17 mouse cellular contexts compared by ENCODE assay signal in genomic region chr5:115526456-115527202, GRCm38 (mm10). TPM values are rescaled to one million over a fixed set of nuclear protein-coding genes. Genes with fewer than 3 reads are reported as not detected.
A peak's percentile ranks its signal among the peaks of the same experiment; 100 is the strongest.
DNase-seq lines count a peak whose midpoint lies in the region; ATAC-seq and TF ChIP-seq lines count a peak whose summit lies in the region.
"Had no signal": no experiment of that assay in that cellular context is flagged by ENCODE, and none has a peak within 500 bp of the region (broad histone marks: within the 10 kb centered on the region; RNA-seq: fewer than 3 reads in every experiment).

No protein-coding gene starts in this region.

- no peak for DNase-seq in gastrocnemius, adult 2 months
- no peak for DNase-seq in gastrocnemius, adult 8-10 months (ENCODE audit: low spot score in 2 of 2)
- DNase-seq in kidney, postnatal 36 days: no peak
- DNase-seq in limb, embryonic 11.5 days (ENCODE audit: low spot score): no peak
- no peak for DNase-seq in stomach, postnatal 0 days (ENCODE audit: low spot score)
- DNase-seq in spleen, postnatal 10 days (ENCODE audit: low spot score in 2 of 2): no peak
- DNase-seq: adrenal gland, postnatal 25 days; B cell, adult 2 months; cerebellum, adult 8-10 months; embryo, embryonic 11 days; heart, postnatal 14 days; right cerebral cortex, postnatal 25 days; thymus, adult 2 months had no signal

- 88% methylated on average over 17 of the region's 17 CpGs for WGBS in kidney, embryonic 15.5 days
- WGBS in limb, embryonic 11.5 days: 88% methylated on average over 17 of the region's 17 CpGs
- WGBS in stomach, postnatal 0 days: 81% methylated on average over 17 of the region's 17 CpGs

- no peaks in the 10 kb centered on the region for H3K9me3 ChIP-seq in kidney, embryonic 15.5 days (replicated peaks)
- H3K9me3 ChIP-seq in limb, embryonic 11.5 days (ENCODE audit: control insufficient read depth, low read length): no peaks in the 10 kb centered on the region
- no peaks in the 10 kb centered on the region for H3K9me3 ChIP-seq in stomach, postnatal 0 days (ENCODE audit: control insufficient read depth, low read length)

- peak overlapping the region; percentile 92 for H3K27ac ChIP-seq in gastrocnemius, adult 2 months
- 0 out of 2 replicates have a peak overlapping the region, but pooled peaks have one; percentile 1 for H3K27ac ChIP-seq in kidney, embryonic 15.5 days
- peak overlapping the region; percentile 42; the same call in 1 of the 2 replicates for H3K27ac ChIP-seq in limb, embryonic 11.5 days (replicated peaks; ENCODE audit: low read depth, low read length)
- H3K27ac ChIP-seq in stomach, postnatal 0 days (replicated peaks): 0 out of 2 replicates have a peak overlapping the region, but pooled peaks have one; percentile 30

- TF ChIP-seq EP300 in stomach, postnatal 0 days (optimal IDR thresholded peaks at IDR 0.05): no peak

- TF ChIP-seq CTCF in gastrocnemius, adult 2 months (IDR thresholded peaks at IDR 0.05): no peak
- no peak for TF ChIP-seq CTCF in stomach, postnatal 0 days (IDR thresholded peaks at IDR 0.05; ENCODE audit: low read depth)

- no peaks in the 10 kb centered on the region for H3K27me3 ChIP-seq in kidney, embryonic 15.5 days
- no peaks in the 10 kb centered on the region for H3K27me3 ChIP-seq in limb, embryonic 11.5 days (ENCODE audit: control insufficient read depth, insufficient read depth, low read length)
- no peaks in the 10 kb centered on the region for H3K27me3 ChIP-seq in stomach, postnatal 0 days (ENCODE audit: control insufficient read depth, insufficient read depth, low read length)
- H3K27me3 ChIP-seq: Patski had no signal

- no peaks in the 10 kb centered on the region for H3K36me3 ChIP-seq in kidney, embryonic 15.5 days
- H3K36me3 ChIP-seq in limb, embryonic 11.5 days (ENCODE audit: control insufficient read depth, insufficient read depth, low read length): no peaks in the 10 kb centered on the region
- H3K36me3 ChIP-seq in stomach, postnatal 0 days (ENCODE audit: control insufficient read depth, insufficient read depth, low read length): no peaks in the 10 kb centered on the region

- intact Hi-C loops in gastrocnemius, adult 2 months (cut with DNase I): no loop called here

- H3K4me2 ChIP-seq in kidney, embryonic 15.5 days: no peak overlapping the region
- no peak overlapping the region for H3K4me2 ChIP-seq in limb, embryonic 11.5 days (ENCODE audit: low read depth, severe bottlenecking)
- H3K4me2 ChIP-seq in stomach, postnatal 0 days (replicated peaks; ENCODE audit: low read depth): no peak overlapping the region

- H3K4me1 ChIP-seq in kidney, embryonic 15.5 days: peaks cover 88% of the 10 kb centered on the region
- H3K4me1 ChIP-seq in limb, embryonic 11.5 days (ENCODE audit: control insufficient read depth, insufficient read depth, low read length): peaks cover 67% of the 10 kb centered on the region
- H3K4me1 ChIP-seq in stomach, postnatal 0 days (replicated peaks; ENCODE audit: control insufficient read depth, insufficient read depth): peaks cover 29% of the 10 kb centered on the region

- ATAC-seq in kidney, embryonic 15.5 days (replicated peaks; ENCODE audit: low FRiP score): no peak
- no peak for ATAC-seq in limb, embryonic 11.5 days (ENCODE audit: insufficient number of reproducible peaks, low FRiP score, low TSS enrichment, low read depth)
- ATAC-seq in stomach, postnatal 0 days (ENCODE audit: low FRiP score, low TSS enrichment): no peak
- ATAC-seq: activated CD4-positive, CD25-positive, alpha-beta regulatory T cell, adult 4 months; forebrain, embryonic 14.5 days; Patski had no signal

- no peak overlapping the region for H3K4me3 ChIP-seq in gastrocnemius, adult 2 months
- no peak overlapping the region for H3K4me3 ChIP-seq in kidney, embryonic 15.5 days (replicated peaks)
- no peak overlapping the region for H3K4me3 ChIP-seq in limb, embryonic 11.5 days (ENCODE audit: low read depth, low read length)
- H3K4me3 ChIP-seq in stomach, postnatal 0 days (ENCODE audit: low read depth, low read length): no peak overlapping the region

- 0 out of 2 replicates have a peak overlapping the region, but pooled peaks have one; percentile 7 for H3K9ac ChIP-seq in kidney, embryonic 15.5 days
- no peak overlapping the region; the same call in 1 of the 2 replicates for H3K9ac ChIP-seq in limb, embryonic 11.5 days (ENCODE audit: low read length)
- no peak overlapping the region for H3K9ac ChIP-seq in stomach, postnatal 0 days (ENCODE audit: low read length)

RNA-seq across cellular contexts. Expression of gene Pxn, which starts 20.2 kb away (rescaled TPM):
- 10 to 100 TPM; 79.2 to 95.2 TPM for total RNA-seq in gastrocnemius, adult 2 months (2021)
- 10 to 100 TPM; 76.0 to 89.9 (median 78.1) TPM for total RNA-seq in gastrocnemius, adult 8-10 months (2022)
- 51.7 and 56.1 TPM in 2 replicates for polyA plus RNA-seq in kidney, embryonic 15.5 days (2015; fragmentation: Nextera tagmentation; extraction: Ambion mirVana)
- polyA plus RNA-seq in limb, embryonic 11.5 days (2014; fragmentation: Nextera tagmentation; extraction: Ambion mirVana): 13.5 and 17.7 TPM in 2 replicates
- polyA plus RNA-seq in stomach, postnatal 0 days (2015; fragmentation: Nextera tagmentation; extraction: Ambion mirVana): 21.1 and 25.8 TPM in 2 replicates

RNA-seq across cellular contexts. Expression of gene Rplp0, which starts 32.6 kb away (rescaled TPM):
- total RNA-seq in gastrocnemius, adult 2 months (2021): 100 to 1,000 TPM; 567 to 689 TPM
- total RNA-seq in gastrocnemius, adult 8-10 months (2022): 100 to 1,000 TPM; 566 to 724 (median 629) TPM
- polyA plus RNA-seq in kidney, embryonic 15.5 days (2015; fragmentation: Nextera tagmentation; extraction: Ambion mirVana): 1,539 and 1,600 TPM in 2 replicates
- 1,447 and 1,526 TPM in 2 replicates for polyA plus RNA-seq in limb, embryonic 11.5 days (2014; fragmentation: Nextera tagmentation; extraction: Ambion mirVana)
- 1,317 and 1,335 TPM in 2 replicates for polyA plus RNA-seq in stomach, postnatal 0 days (2015; fragmentation: Nextera tagmentation; extraction: Ambion mirVana)

RNA-seq across cellular contexts. Expression of gene Gcn1l1, which starts 38.4 kb away (rescaled TPM):
- total RNA-seq in gastrocnemius, adult 2 months (2021): 10 to 100 TPM; 31.3 to 31.9 TPM
- total RNA-seq in gastrocnemius, adult 8-10 months (2022): 10 to 100 TPM; 28.1 to 31.2 (median 30.6) TPM
- polyA plus RNA-seq in kidney, embryonic 15.5 days (2015; fragmentation: Nextera tagmentation; extraction: Ambion mirVana): 44.3 and 49.3 TPM in 2 replicates
- polyA plus RNA-seq in limb, embryonic 11.5 days (2014; fragmentation: Nextera tagmentation; extraction: Ambion mirVana): 39.6 and 44.5 TPM in 2 replicates
- 11.2 and 11.7 TPM in 2 replicates for polyA plus RNA-seq in stomach, postnatal 0 days (2015; fragmentation: Nextera tagmentation; extraction: Ambion mirVana)

RNA-seq across cellular contexts. Expression of gene Sirt4, which starts 42.1 kb away (rescaled TPM):
- 10 to 100 TPM; 10.9 to 17.3 TPM for total RNA-seq in gastrocnemius, adult 2 months (2021)
- 10 to 100 TPM in 1 of 4 experiments, 1 to 10 TPM in 3; 7.2 to 13.5 (median 9.4) TPM for total RNA-seq in gastrocnemius, adult 8-10 months (2022)
- 24.6 and 25.0 TPM in 2 replicates for polyA plus RNA-seq in kidney, embryonic 15.5 days (2015; fragmentation: Nextera tagmentation; extraction: Ambion mirVana)
- 19.2 and 19.7 TPM in 2 replicates for polyA plus RNA-seq in limb, embryonic 11.5 days (2014; fragmentation: Nextera tagmentation; extraction: Ambion mirVana)
- 10.1 and 11.5 TPM in 2 replicates for polyA plus RNA-seq in stomach, postnatal 0 days (2015; fragmentation: Nextera tagmentation; extraction: Ambion mirVana)

Comparison
In these comparisons a context has a peak if more than half of its experiments do, and no peak if none do; other contexts are left out.
1. H3K27ac ChIP-seq: peak in every context shown above with its lines; median percentile 92 in gastrocnemius, adult 2 months; 42 in limb, embryonic 11.5 days; 30 in stomach, postnatal 0 days; 1 in kidney, embryonic 15.5 days.